Mouse (Mus musculus) mammary gland, adult 2 months (tissue): ENCODE results near the gene Tial1. TPM values are rescaled to one million over a fixed set of nuclear protein-coding genes. Genes with fewer than 3 reads are reported as not detected.

ENCODE experiments used
- polyA plus RNA-seq: library from polyadenylated mRNA; depleted of rRNA; stranded (reverse); fragments of >200 nt; gene quantifications from 2 replicates; pipeline ENCODE4 v1.2.3, GENCODE M21; 2012; ENCODE audit warnings: low replicate concordance; rRNA removed

Tial1 gene
- 20.6 and 30.6 TPM in 2 replicates for polyA plus RNA-seq

GRCm38 (mm10) chr7:128461285-128462215 lies at the start of gene Tial1:
Gene Tial1, minus strand, starts transcription at chr7:128461717.

GRCm38 (mm10) chr7:128417930-128418779 lies 43.4 kb downstream of the Tial1 start, which contains the start of gene Rgs10:
Gene Rgs10, minus strand, starts transcription at chr7:128418758.

Other genes starting within 250 kb of the Tial1 start
- gene Armc5, start 224.4 kb downstream of the Tial1 start, polyA plus RNA-seq: 28.0 and 53.1 TPM in 2 replicates
- gene 9130023H24Rik, start 223.7 kb downstream of the Tial1 start, polyA plus RNA-seq: 2.0 and 3.5 TPM in 2 replicates
- 37.4 and 73.3 TPM in 2 replicates for gene Tgfb1i1, start 214.9 kb downstream of the Tial1 start, polyA plus RNA-seq
- gene Slc5a2, start 196.1 kb downstream of the Tial1 start, polyA plus RNA-seq: 0.07 TPM in 1 of 2 replicates, not detected in the other
- 48.0 and 53.6 TPM in 2 replicates for gene BC017158, start 163.5 kb downstream of the Tial1 start, polyA plus RNA-seq
- gene Rgs10, start 43.0 kb downstream of the Tial1 start, polyA plus RNA-seq: 18.1 and 20.5 TPM in 2 replicates
- 45.5 and 54.1 TPM in 2 replicates for gene Bag3, start 61.9 kb upstream of the Tial1 start, polyA plus RNA-seq
- gene Inpp5f, start 149.6 kb upstream of the Tial1 start, polyA plus RNA-seq: 5.9 and 8.1 TPM in 2 replicates